Mouse (Mus musculus) testis, adult 2 months (tissue): ENCODE data around the gene Enoph1.

Experiments used
- CTCF ChIP-seq: fragments of 200-500 bp; IDR thresholded peaks from 2 replicates; pipeline ENCODE4 v1.5.1; 2012; ENCODE audit warnings: low read depth, mild to moderate bottlenecking, inconsistent platforms, low read length, moderate library complexity; ENCODE audit not compliant: control insufficient read depth, insufficient read depth, insufficient replicate concordance
- POLR2A ChIP-seq: fragments of 200-500 bp; IDR thresholded peaks from 2 replicates; pipeline ENCODE4 v1.6.1; 2012; ENCODE audit warnings: low read depth, mild to moderate bottlenecking, inconsistent platforms, low read length, moderate library complexity; ENCODE audit not compliant: control insufficient read depth

DNA sequence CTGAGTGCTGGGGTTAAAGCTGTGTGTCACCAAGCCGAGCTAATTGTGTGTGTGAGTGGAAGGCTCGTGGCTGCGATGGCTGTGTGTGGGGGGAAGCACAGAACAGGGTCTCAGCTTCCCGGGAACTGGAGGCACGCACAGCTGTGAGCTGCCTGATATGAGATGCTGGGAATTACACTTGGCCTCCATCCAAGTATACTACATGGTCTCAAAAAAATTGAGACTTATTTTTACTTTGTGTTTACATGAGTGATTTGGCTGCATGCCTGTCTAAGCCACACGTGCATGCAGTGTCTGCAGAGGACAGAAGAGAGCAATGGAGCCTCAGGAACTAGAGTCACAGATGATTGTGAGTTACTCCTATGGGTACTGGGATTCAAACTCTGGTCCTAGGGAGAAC lies 9.7 kb upstream of the Enoph1 start:
- TF ChIP-seq CTCF (no peak), POLR2A (no peak)
